Mouse (Mus musculus): ENCODE measurements at regions not wholly inside any gene's neighbourhood (a gene's known extent, or its start where the extent isn't known, plus 50 kb on each side); places are given as distances from the start of the nearest gene placed in this dataset.

DNA sequence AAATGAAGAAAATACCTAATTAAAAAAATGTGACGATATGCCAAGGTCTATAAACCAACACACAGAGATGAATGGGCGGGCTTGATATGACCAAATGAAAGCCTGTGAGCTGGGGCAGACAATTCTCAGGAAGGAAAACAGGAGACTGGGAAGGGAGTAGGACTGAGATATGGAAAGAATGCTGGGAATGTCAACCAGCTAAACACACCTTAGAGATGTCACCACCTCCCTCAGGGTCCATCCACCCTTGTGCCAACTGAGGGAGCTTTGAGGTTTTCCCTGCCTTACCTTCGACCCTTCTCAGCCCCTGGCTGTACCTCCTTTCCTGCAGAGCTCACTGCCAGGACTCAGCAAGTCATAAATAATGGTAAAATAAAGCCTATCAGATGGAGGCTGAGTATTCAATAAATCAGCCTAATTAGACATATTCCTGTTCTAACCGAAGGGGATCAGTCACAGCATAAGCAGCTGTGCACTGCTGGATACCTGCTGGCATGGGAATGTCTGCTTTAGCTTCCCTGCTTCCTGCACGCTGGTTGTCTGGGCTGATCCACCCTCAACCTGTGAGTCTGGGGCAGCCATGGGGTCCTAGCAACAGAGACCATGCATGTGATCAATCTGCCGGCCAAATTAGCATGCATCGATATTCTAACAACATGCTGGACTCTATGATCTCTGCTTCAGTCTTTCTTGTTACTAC is 137.4 kb downstream of the Nuak1 start:
- TF ChIP-seq TAL1 (conservative IDR thresholded peaks at IDR 0.05; ENCODE audit: low read depth, low read length) (no peak), CTCF (IDR thresholded peaks at IDR 0.05; ENCODE audit: low read depth, low read length) (0 out of 2 replicates have a peak, but pooled peaks have one; percentile 7), GATA1 (IDR thresholded peaks at IDR 0.05; ENCODE audit: borderline replicate concordance, low read length) (no peak), POLR2AphosphoS5 (IDR thresholded peaks at IDR 0.05; ENCODE audit: insufficient replicate concordance, low read depth, low read length) (no peak), GATA2 (IDR thresholded peaks at IDR 0.05; ENCODE audit: borderline replicate concordance, low read depth, low read length) (no peak)

Measured in G1E (cell line).